Mouse (Mus musculus) liver, embryonic 12.5 days (tissue): ENCODE results near the gene Smurf2. TPM values are rescaled to one million over a fixed set of nuclear protein-coding genes. Genes with fewer than 3 reads are reported as not detected.

Source experiments
- ATAC-seq: fragments of 200-750 bp; cut with Nextera tagmentation; 2 replicates; pipeline ENCODE4 v1.8.0; 2017; ENCODE audit warnings: moderate number of reproducible peaks, mild to moderate bottlenecking, moderate library complexity
- H3K27ac ChIP-seq: fragments of 300-500 bp; sonication (generic); 2 replicates; pipeline ENCODE4 v1.5.1; 2016; ENCODE audit warnings: mild to moderate bottlenecking
- H3K27me3 ChIP-seq: fragments of 300-500 bp; sonication (generic); replicated peaks from 2 replicates; pipeline ENCODE4 v1.6.1; 2016; ENCODE audit warnings: mild to moderate bottlenecking, moderate library complexity
- H3K36me3 ChIP-seq: fragments of 300-500 bp; sonication (generic); 2 replicates; pipeline ENCODE4 v1.6.1; 2016; ENCODE audit warnings: mild to moderate bottlenecking, moderate library complexity
- H3K4me1 ChIP-seq: fragments of 300-500 bp; sonication (generic); 2 replicates; pipeline ENCODE4 v1.6.1; 2016
- H3K4me2 ChIP-seq: fragments of 300-500 bp; sonication (generic); 2 replicates; pipeline ENCODE4 v1.6.1; 2016; ENCODE audit warnings: mild to moderate bottlenecking, moderate library complexity
- H3K4me3 ChIP-seq: fragments of 300-500 bp; sonication (generic); 2 replicates; pipeline ENCODE4 v1.5.1; 2016; ENCODE audit warnings: mild to moderate bottlenecking, moderate library complexity
- H3K9ac ChIP-seq: fragments of 300-500 bp; sonication (generic); 2 replicates; pipeline ENCODE4 v1.6.1; 2016; ENCODE audit warnings: mild to moderate bottlenecking, moderate library complexity
- H3K9me3 ChIP-seq: fragments of 300-500 bp; sonication (generic); replicated peaks from 2 replicates; pipeline ENCODE4 v1.6.1; 2016; ENCODE audit warnings: mild to moderate bottlenecking, moderate library complexity
- WGBS: fragments of 180-500 bp; shearing (Covaris S2); methylation state at CpG from one replicate; pipeline ENCODE4 v1.1.7; 2016; ENCODE audit not compliant: insufficient replicate concordance; 5-methylcytosine and 5-hydroxymethylcytosine counted together
- polyA plus RNA-seq: library from polyadenylated mRNA; unstranded; fragments of >200 nt; fragmentation: Nextera tagmentation; extraction: Ambion mirVana; gene quantifications from 2 replicates; pipeline ENCODE4 v1.2.1, GENCODE M21; 2016

Gene Smurf2
- polyA plus RNA-seq, 1 experiment from 2014 or later, result 5.1 TPM

DNA sequence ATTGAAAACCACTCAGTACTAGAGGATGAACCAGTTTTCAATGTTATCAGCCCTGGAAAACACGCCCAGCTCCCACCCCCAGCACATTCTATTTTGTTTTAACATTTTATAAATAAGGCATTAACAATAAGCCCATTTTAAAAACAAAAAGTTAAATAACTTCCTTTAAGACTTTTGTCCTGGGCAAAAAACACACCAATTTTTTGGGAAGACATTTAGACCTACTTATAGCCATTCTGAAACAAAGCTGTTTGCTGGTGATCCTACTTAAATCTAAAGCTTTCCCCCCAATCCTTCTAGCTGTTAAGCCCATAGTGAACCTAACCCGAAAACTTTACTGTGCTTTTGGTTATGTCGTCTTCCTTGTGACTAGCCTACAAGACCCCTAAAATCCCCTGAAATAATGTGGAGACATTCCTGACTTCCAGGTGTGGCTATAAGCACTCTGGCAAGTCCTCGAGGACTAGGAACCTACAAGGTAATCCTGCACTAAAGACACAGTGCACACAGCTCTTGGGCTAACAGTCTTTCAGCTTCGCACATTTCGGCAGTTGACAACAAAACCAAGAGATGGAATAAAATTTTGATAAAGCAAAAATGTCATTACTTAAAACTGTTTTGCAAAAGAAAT lies 139.8 kb downstream of the Smurf2 start:
- Histone ChIP-seq H3K36me3 (peaks cover 76% of the 10 kb centered on the region), H3K4me3 (0 out of 2 replicates have a peak overlapping the region, but pooled peaks have one; percentile 7), H3K4me2 (peak overlapping the region; percentile 87), H3K9ac (peak overlapping the region; percentile 89; the same call in 1 of the 2 replicates), H3K4me1 (peaks cover 67% of the 10 kb centered on the region), H3K9me3 (no peaks in the 10 kb centered on the region), H3K27ac (peak overlapping the region; percentile 96), H3K27me3 (no peaks in the 10 kb centered on the region)
- ATAC-seq, result no peak
- WGBS, result 83% methylated on average over 6 of the region's 6 CpGs

DNA sequence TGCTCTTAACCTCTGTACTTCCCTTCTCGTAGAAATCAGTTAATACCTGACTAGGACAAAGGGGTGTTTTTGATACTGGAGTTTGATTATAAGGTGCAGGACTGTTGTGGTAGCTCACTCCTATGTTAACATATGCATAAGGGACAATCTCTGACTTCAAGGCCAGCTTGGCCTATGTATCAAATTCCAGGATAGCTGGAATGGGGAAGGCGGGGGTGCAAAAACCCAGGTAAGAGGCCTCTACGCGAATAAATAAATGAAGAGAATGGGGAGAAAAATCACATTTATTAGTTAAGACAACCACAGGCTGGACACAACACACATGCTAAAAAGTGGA lies 140.5 kb downstream of the Smurf2 start:
- WGBS, result 69% methylated on average over 4 of the region's 4 CpGs
- H3K36me3 ChIP-seq, result peaks cover 76% of the 10 kb centered on the region
- peak overlapping the region; percentile 89 for H3K9ac ChIP-seq
- H3K27me3 ChIP-seq, result no peaks in the 10 kb centered on the region
- H3K27ac ChIP-seq, result peak overlapping the region; percentile 96
- no peak for ATAC-seq
- peak overlapping the region; percentile 87 for H3K4me2 ChIP-seq
- H3K9me3 ChIP-seq, result no peaks in the 10 kb centered on the region
- peak overlapping the region; percentile 80 for H3K4me3 ChIP-seq
- peaks cover 60% of the 10 kb centered on the region for H3K4me1 ChIP-seq

DNA sequence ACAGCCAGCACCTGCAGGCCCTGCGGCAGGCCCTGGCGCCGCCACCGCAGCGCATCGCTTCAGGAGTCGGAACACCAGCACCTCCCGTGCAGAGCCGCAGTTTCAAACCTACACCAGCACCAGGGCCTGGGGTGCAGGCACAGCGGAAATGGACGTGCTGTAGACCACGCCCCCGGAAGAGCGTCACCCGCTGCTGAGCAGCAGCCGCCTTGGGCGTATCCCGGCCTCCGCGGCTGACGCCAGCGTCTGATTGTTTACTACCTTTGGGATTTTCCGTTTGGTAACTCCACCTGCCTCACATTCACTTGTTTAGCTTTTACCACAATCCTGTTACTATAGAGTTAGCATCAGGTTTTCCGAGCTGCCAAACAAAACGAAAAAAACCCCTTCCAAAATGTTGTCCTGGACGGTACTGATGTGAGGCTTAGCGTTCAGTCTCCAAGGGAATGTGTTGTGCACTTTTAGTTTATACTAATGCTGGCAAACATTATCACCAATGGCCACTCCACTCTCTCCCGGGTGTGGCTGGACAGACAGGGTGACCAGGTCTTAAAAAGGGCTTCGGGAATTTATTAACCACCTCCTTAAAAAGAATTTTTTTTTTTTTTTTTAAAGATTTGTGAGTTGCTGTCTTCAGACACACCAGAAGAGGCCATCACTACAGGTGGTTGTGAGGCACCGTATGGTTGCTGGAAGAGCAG lies 141.0 kb downstream of the Smurf2 start, which contains the start of gene Polg2:
Gene Polg2 (minus strand): TSS at position 150 of the 701 bp plus-strand sequence.
- 2% methylated on average over 30 of the region's 30 CpGs for WGBS
- ATAC-seq, result peak; percentile 99
- H3K4me1 ChIP-seq, result peaks cover 57% of the 10 kb centered on the region
- peak within 1 kb of the TSS; percentile 80 for H3K4me3 ChIP-seq
- peaks cover 76% of the 10 kb centered on the region for H3K36me3 ChIP-seq
- H3K27me3 ChIP-seq, result no peaks in the 10 kb centered on the region
- no peaks in the 10 kb centered on the region for H3K9me3 ChIP-seq
- peak within 1 kb of the TSS; percentile 87 for H3K4me2 ChIP-seq
- H3K9ac ChIP-seq, result peak within 1 kb of the TSS; percentile 89
- H3K27ac ChIP-seq, result peak within 1 kb of the TSS; percentile 96

DNA sequence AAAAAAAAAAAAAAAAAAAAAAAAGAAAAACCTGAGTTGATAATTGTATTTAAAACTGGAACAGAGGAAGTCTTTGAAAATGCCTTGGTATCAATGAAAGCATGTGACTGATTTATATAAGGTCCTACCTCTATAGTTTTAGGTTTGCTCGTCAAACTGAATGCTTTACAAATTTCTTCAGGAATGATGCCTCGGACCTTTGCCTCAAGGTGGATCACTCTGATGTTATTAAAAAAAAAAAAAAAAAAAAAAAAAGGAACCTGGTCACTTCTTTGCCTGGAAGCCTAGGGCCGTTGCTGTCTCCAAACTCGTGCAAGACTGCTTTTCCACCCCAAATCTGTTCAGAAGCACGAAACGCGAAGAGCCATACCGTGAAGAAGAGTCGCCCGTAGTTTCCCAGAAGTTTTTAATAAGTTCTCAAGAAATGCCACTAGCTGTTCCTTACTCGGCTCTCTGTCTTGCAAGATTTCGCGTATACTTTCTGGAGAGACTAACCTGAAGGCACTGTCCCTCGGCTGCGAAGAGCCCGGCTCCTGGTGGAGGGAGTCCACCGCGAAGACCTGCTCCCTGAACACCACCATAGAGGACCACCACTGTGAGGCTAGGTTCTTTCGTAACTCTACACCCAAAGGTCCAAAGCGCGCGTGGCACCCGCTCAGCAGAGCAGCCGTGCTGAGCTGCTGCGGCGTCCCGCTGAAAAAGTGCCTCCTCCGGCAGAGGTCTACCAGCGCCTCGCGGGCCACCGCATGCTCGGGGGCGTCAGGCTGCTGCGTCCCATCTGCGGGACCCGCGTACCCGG lies 141.7 kb downstream of the Smurf2 start:
- under 1% methylated on average over 39 of the region's 39 CpGs for WGBS
- peaks cover 51% of the 10 kb centered on the region for H3K4me1 ChIP-seq

DNA sequence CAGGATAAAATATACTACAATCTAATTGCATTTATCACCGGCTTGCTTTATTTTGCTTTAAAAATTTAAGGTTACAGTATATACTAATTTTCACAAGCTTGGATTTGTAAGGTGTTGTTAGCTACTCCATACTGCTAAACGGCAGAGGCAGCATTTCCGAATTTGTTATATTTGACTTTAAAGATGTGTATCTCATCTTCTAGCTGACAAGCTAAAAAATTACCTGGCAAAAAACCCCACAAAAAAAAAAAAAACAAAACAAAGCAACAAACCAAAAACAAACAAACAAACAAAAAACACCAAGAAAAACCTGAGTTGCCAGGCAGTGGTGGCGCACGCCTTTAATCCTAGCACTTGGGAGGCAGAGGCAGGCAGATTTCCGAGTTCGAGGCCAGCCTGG lies 142.4 kb downstream of the Smurf2 start:
- Histone ChIP-seq H3K27ac (no peak overlapping the region), H3K27me3 (no peaks in the 10 kb centered on the region), H3K36me3 (peaks cover 76% of the 10 kb centered on the region), H3K4me2 (peak overlapping the region; percentile 87), H3K9me3 (no peaks in the 10 kb centered on the region), H3K4me1 (peaks cover 45% of the 10 kb centered on the region), H3K4me3 (peak overlapping the region; percentile 80), H3K9ac (no peak overlapping the region)
- 67% methylated on average over 7 of the region's 7 CpGs for WGBS
- ATAC-seq, result no peak

More for the DNA sequence above, 141.7 kb downstream of the Smurf2 start:
- no peaks in the 10 kb centered on the region for H3K9me3 ChIP-seq
- H3K9ac ChIP-seq, result peak overlapping the region; percentile 89
- H3K4me2 ChIP-seq, result peak overlapping the region; percentile 87
- peak overlapping the region; percentile 80 for H3K4me3 ChIP-seq
- peak overlapping the region; percentile 96 for H3K27ac ChIP-seq
- H3K36me3 ChIP-seq, result peaks cover 76% of the 10 kb centered on the region
- ATAC-seq, result peak; percentile 77
- H3K27me3 ChIP-seq, result no peaks in the 10 kb centered on the region

DNA sequence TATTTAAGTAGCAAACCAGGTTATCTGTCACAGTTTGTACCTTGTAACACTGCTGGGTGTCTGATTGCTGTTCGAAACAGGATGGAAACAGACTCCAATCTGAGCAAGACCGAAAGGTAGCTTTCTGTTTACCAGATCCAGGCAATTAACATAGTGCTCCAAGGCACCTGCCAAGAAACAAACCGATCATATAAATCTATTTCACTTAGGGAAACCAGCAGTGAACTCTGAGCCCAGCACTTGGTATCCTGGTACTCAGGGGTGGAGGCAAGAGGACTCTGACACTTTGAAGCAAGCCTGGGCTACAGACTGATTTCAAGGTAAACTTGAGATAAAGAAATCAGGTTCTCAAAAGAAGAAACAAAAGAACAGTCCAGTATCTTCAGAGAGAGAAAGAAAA lies 143.1 kb downstream of the Smurf2 start:
- 87% methylated on average over 3 of the region's 3 CpGs for WGBS

DNA sequence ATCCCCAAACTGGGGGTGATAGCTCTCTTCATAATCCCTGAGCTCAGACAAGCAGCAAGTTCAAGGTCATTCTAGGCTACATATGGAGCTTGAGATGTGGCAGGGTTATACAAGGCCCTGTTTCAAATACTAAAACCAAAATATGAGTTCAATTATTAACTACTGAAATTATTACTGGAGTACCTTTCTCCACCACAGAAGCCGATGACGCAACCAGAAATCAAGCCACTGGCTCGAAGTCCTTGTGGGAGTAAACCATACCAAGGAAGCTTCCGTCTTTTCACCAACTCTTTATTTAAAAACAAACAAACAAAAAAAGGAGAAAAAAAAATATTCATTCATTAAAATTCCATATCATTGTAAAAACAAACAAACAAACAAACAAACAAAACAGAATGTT lies 143.6 kb downstream of the Smurf2 start:
- no peak for ATAC-seq
- 81% methylated on average over 4 of the region's 4 CpGs for WGBS
- peaks cover 76% of the 10 kb centered on the region for H3K36me3 ChIP-seq

More for the DNA sequence above, 143.1 kb downstream of the Smurf2 start:
- Histone ChIP-seq H3K4me3 (0 out of 2 replicates have a peak overlapping the region, but pooled peaks have one; percentile 16), H3K36me3 (peaks cover 76% of the 10 kb centered on the region), H3K27me3 (no peaks in the 10 kb centered on the region), H3K9ac (peak overlapping the region; percentile 36; the same call in 1 of the 2 replicates), H3K4me2 (peak overlapping the region; percentile 87), H3K9me3 (no peaks in the 10 kb centered on the region), H3K4me1 (peaks cover 42% of the 10 kb centered on the region), H3K27ac (no peak overlapping the region)
- ATAC-seq, result no peak

DNA sequence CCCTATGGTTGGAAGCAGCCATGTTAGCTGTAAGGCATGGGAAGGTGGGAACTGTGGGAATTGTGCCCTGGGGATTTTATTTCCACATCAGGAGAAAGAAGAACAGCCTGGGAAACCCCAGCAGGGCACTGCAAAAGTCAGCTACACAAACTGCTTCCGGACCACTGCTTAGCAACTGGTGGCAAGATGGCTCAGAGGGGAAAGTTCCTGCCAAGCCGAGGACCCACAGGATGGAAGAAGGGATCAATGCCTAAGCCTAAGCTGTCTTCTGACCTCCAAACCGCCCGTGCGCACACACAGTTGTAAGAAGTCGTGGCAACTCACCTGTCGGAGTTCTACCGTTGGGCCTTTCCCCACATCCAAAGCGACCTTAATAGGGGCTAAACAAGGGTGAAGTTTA lies 147.5 kb downstream of the Smurf2 start:
- H3K4me2 ChIP-seq, result no peak overlapping the region
- 85% methylated on average over 9 of the region's 9 CpGs for WGBS
- H3K9me3 ChIP-seq, result peaks cover 4% of the 10 kb centered on the region; the same call in 1 of the 2 replicates
- H3K27ac ChIP-seq, result no peak overlapping the region
- no peaks in the 10 kb centered on the region for H3K27me3 ChIP-seq
- no peak overlapping the region for H3K9ac ChIP-seq
- ATAC-seq, result no peak
- peaks cover 93% of the 10 kb centered on the region for H3K36me3 ChIP-seq
- H3K4me1 ChIP-seq, result peaks cover 23% of the 10 kb centered on the region
- no peak overlapping the region for H3K4me3 ChIP-seq

More for the DNA sequence above, 143.6 kb downstream of the Smurf2 start:
- no peak overlapping the region for H3K4me2 ChIP-seq
- no peak overlapping the region for H3K4me3 ChIP-seq
- no peaks in the 10 kb centered on the region for H3K27me3 ChIP-seq
- H3K4me1 ChIP-seq, result peaks cover 37% of the 10 kb centered on the region
- H3K27ac ChIP-seq, result no peak overlapping the region
- no peak overlapping the region for H3K9ac ChIP-seq
- no peaks in the 10 kb centered on the region for H3K9me3 ChIP-seq

DNA sequence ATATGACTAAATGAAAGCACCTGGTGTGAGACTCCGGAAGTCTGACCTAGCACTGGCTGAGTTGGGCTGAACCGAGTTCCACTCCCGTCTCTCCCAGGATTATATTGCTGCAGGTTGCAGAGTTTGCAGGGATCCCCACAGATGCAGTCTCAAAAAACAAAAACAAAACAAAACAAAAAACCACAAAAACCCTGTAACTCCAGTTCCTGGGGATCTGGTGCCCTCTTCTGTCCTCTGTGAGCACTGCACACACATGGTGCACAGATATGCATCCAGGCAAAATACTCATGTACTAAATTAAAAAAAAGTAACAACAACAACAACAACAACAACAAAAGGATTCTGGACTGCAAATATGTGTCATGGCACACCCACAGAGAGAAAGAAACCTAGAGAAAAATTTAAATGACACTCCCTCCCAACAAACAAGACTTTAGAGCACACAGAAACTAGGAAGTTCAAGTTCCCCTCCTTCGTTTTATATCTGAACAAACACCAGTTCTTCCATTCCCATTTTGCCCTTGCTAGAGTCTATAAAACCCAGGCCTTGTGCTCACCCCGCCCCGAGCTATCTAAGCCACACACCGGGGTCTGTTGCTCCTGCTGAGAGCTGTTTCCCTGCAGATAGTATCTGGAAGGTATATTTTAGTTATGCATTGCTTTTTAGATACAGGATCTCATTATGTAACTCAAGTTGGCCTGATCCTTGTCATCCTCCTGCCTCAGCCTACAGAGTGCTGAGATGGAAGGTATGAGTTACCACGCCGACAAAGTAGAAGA lies 150.1 kb downstream of the Smurf2 start:
- peak; percentile 65 for ATAC-seq

More for the DNA sequence above, 150.1 kb downstream of the Smurf2 start:
- H3K4me1 ChIP-seq, result peaks cover 6% of the 10 kb centered on the region; the same call in 1 of the 2 replicates
- 66% methylated on average over 9 of the region's 9 CpGs for WGBS
- H3K9me3 ChIP-seq, result peaks cover 10% of the 10 kb centered on the region; the same call in 1 of the 2 replicates
- no peak overlapping the region for H3K4me3 ChIP-seq
- H3K9ac ChIP-seq, result no peak overlapping the region
- no peak overlapping the region for H3K27ac ChIP-seq
- no peak overlapping the region for H3K4me2 ChIP-seq
- H3K27me3 ChIP-seq, result no peaks in the 10 kb centered on the region
- peaks cover 98% of the 10 kb centered on the region for H3K36me3 ChIP-seq
